Mouse (Mus musculus) myocyte (in vitro differentiated cells): ENCODE measurements around the gene Slc17a6. TPM values are rescaled to one million over a fixed set of nuclear protein-coding genes. Genes with fewer than 3 reads are reported as not detected.

Source experiments
- H3K27me3 ChIP-seq: one replicate; pipeline ENCODE4 v1.6.1; 2011; ENCODE audit not compliant: control insufficient read depth, insufficient read depth, insufficient read length
- H3K36me3 ChIP-seq: one replicate; pipeline ENCODE4 v1.6.1; 2011; ENCODE audit not compliant: control insufficient read depth, insufficient read depth
- H3K4me2 ChIP-seq: one replicate; pipeline ENCODE4 v1.6.1; 2011; ENCODE audit warnings: low read depth, control low read depth
- H3K4me3 ChIP-seq: one replicate; pipeline ENCODE4 v1.5.1; 2011; ENCODE audit warnings: mild to moderate bottlenecking, control low read depth, moderate library complexity
- H3K79me2 ChIP-seq: one replicate; pipeline ENCODE4 v1.6.1; 2011; ENCODE audit not compliant: control insufficient read depth, insufficient read depth
- H3ac ChIP-seq: one replicate; pipeline ENCODE4 v1.6.1; 2011; ENCODE audit not compliant: control insufficient read depth, insufficient read length
- CEBPB ChIP-seq: IDR thresholded peaks from 2 replicates; pipeline ENCODE4 v1.6.1; 2011; ENCODE audit warnings: mild to moderate bottlenecking, moderate library complexity; ENCODE audit not compliant: poor library complexity, insufficient read depth, severe bottlenecking
- E2F4 ChIP-seq: IDR thresholded peaks from one replicate; pipeline ENCODE4 v1.6.1; 2011; ENCODE audit warnings: mild to moderate bottlenecking, control low read depth, moderate library complexity; ENCODE audit not compliant: insufficient read depth
- MAX ChIP-seq: IDR thresholded peaks from one replicate; pipeline ENCODE4 v1.6.1; 2011; ENCODE audit warnings: low read depth, mild to moderate bottlenecking, control low read depth
- MYOD1 ChIP-seq, 3 experiments: IDR thresholded peaks; one replicate each; pipeline ENCODE4 v1.6.1; 2011; ENCODE audit warnings: control low read depth in 2 of 3, low read depth in 2 of 3, mild to moderate bottlenecking in 2 of 3, moderate library complexity in 1 of 3; ENCODE audit not compliant: insufficient read length in 2 of 3, control insufficient read depth in 1 of 3
- MYOG ChIP-seq, 3 experiments: IDR thresholded peaks; one replicate each; pipeline ENCODE4 v1.6.1; 2011; ENCODE audit warnings: control low read depth in 2 of 3, low read depth in 2 of 3, mild to moderate bottlenecking in 2 of 3; ENCODE audit not compliant: insufficient read length in 2 of 3, control insufficient read depth in 1 of 3, insufficient read depth in 1 of 3
- POLR2A ChIP-seq: IDR thresholded peaks from one replicate; pipeline ENCODE4 v1.6.1; 2011; ENCODE audit warnings: low read depth, mild to moderate bottlenecking, control low read depth, moderate library complexity; ENCODE audit not compliant: insufficient read length
- POLR2AphosphoS2 ChIP-seq: IDR thresholded peaks from one replicate; pipeline ENCODE4 v1.6.1; 2011; ENCODE audit warnings: low read depth, control low read depth; ENCODE audit not compliant: insufficient read length
- REST ChIP-seq: IDR thresholded peaks from one replicate; pipeline ENCODE4 v1.6.1; 2011; ENCODE audit warnings: mild to moderate bottlenecking, control low read depth, moderate library complexity; ENCODE audit not compliant: insufficient read depth, insufficient read length
- SRF ChIP-seq: IDR thresholded peaks from one replicate; pipeline ENCODE4 v1.6.1; 2011; ENCODE audit warnings: low read depth; ENCODE audit not compliant: control insufficient read depth, insufficient read length
- TCF12 ChIP-seq: IDR thresholded peaks from one replicate; pipeline ENCODE4 v1.6.1; 2011; ENCODE audit warnings: mild to moderate bottlenecking, control low read depth; ENCODE audit not compliant: poor library complexity, insufficient read depth, severe bottlenecking
- TCF3 ChIP-seq: IDR thresholded peaks from one replicate; pipeline ENCODE4 v1.6.1; 2011; ENCODE audit warnings: low read depth, control low read depth; ENCODE audit not compliant: insufficient read length
- USF1 ChIP-seq: IDR thresholded peaks from one replicate; pipeline ENCODE4 v1.6.1; 2011; ENCODE audit warnings: low read depth, mild to moderate bottlenecking, control low read depth, moderate library complexity
- polyA plus RNA-seq: library from polyadenylated mRNA; unstranded; fragments of >200 nt; fragmentation: generic; extraction: Trizol; gene quantifications from one replicate; pipeline ENCODE4 v1.2.1, GENCODE M21; 2012; ENCODE audit warnings: missing spikeins

Gene Slc17a6
- polyA plus RNA-seq, 1 experiment, result 0.16 TPM

DNA sequence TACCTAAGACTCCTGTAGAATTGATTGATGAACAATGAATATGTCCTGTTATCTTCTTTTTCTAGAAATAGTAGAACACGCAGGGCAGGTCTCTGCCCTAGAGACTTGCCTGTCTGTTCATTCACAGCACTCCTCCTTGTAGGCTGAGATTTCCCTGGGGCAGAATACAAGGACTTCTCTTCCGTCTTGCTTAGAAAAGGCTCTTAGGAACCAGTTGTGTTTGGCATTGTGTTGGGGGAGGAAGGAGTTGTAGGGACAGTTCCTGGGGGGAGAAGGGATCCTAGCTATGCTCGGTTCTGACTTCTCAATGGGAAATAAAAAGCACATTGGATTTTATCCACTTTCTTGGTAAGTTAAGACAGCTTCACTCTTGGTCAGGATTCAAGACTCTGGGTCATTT is 7.4 kb downstream of the Slc17a6 start:
- Histone ChIP-seq H3ac (no peak overlapping the region), H3K27me3 (no peaks in the 10 kb centered on the region), H3K36me3 (no peaks in the 10 kb centered on the region), H3K4me2 (no peak overlapping the region), H3K4me3 (no peak overlapping the region), H3K79me2 (no peaks in the 10 kb centered on the region)
- TF ChIP-seq MYOG (IDR thresholded peaks at IDR 0.05; ENCODE audit: control insufficient read depth in 1 of 3, insufficient read depth in 1 of 3, insufficient read length in 2 of 3, low read depth in 2 of 3) (no peak), POLR2AphosphoS2 (no peak), USF1 (no peak), SRF (no peak), TCF3 (no peak), MAX (no peak), REST (no peak), E2F4 (no peak), CEBPB (no peak), TCF12 (no peak), POLR2A (no peak), MYOD1 (IDR thresholded peaks at IDR 0.05; ENCODE audit: control insufficient read depth in 1 of 3, insufficient read length in 2 of 3, low read depth in 2 of 3) (no peak)

DNA sequence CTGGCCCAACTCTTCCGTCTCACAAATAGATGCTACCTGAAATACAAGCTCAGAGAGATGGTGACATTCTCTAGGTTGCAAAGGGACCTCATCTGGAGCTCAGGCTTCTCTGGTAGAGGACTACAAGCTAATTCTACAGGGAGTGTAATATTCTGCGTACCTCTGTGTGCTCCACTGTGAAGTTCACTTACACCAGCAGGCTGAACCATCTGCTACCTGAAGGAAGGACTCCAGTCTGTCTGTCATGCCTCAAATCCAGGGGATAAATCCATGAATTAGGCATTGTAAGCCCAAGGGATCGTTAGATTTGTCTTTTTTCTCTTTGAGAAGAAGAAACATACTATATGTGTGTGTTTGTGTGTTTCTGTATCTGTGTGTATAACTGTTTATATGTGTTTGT is 9.4 kb downstream of the Slc17a6 start:
- no peak overlapping the region for H3ac ChIP-seq
- no peak for TF ChIP-seq CEBPB
- TF ChIP-seq SRF, result no peak
- no peak for TF ChIP-seq TCF3
- no peak for TF ChIP-seq REST
- TF ChIP-seq MYOG (IDR thresholded peaks at IDR 0.05; ENCODE audit: control insufficient read depth in 1 of 3, insufficient read depth in 1 of 3, insufficient read length in 2 of 3, low read depth in 2 of 3), result no peak
- TF ChIP-seq POLR2A, result no peak
- no peak for TF ChIP-seq TCF12
- no peak for TF ChIP-seq MAX
- TF ChIP-seq USF1, result no peak
- no peak for TF ChIP-seq MYOD1 (IDR thresholded peaks at IDR 0.05; ENCODE audit: control insufficient read depth in 1 of 3, insufficient read length in 2 of 3, low read depth in 2 of 3)
- TF ChIP-seq POLR2AphosphoS2, result no peak
- no peak for TF ChIP-seq E2F4
- no peaks in the 10 kb centered on the region for H3K27me3 ChIP-seq
- no peak overlapping the region for H3K4me2 ChIP-seq
- H3K79me2 ChIP-seq, result no peaks in the 10 kb centered on the region
- H3K36me3 ChIP-seq, result no peaks in the 10 kb centered on the region
- H3K4me3 ChIP-seq, result no peak overlapping the region

- H3K4me3 ChIP-seq, result no peak overlapping the region
- no peak for TF ChIP-seq USF1
- no peak for TF ChIP-seq TCF3
- TF ChIP-seq CEBPB, result no peak
- TF ChIP-seq MAX, result no peak
- TF ChIP-seq MYOG (IDR thresholded peaks at IDR 0.05; ENCODE audit: control insufficient read depth in 1 of 3, insufficient read depth in 1 of 3, insufficient read length in 2 of 3, low read depth in 2 of 3), result no peak
- no peak for TF ChIP-seq SRF
- no peak for TF ChIP-seq TCF12
- TF ChIP-seq POLR2AphosphoS2, result no peak
- no peak for TF ChIP-seq REST
- TF ChIP-seq E2F4, result no peak
- TF ChIP-seq POLR2A, result no peak
- TF ChIP-seq MYOD1 (IDR thresholded peaks at IDR 0.05; ENCODE audit: control insufficient read depth in 1 of 3, insufficient read length in 2 of 3, low read depth in 2 of 3), result no peak
- no peaks in the 10 kb centered on the region for H3K36me3 ChIP-seq
- H3K4me2 ChIP-seq, result no peak overlapping the region
- no peak overlapping the region for H3ac ChIP-seq
- H3K27me3 ChIP-seq, result no peaks in the 10 kb centered on the region
- no peaks in the 10 kb centered on the region for H3K79me2 ChIP-seq
Observed at GRCm38 (mm10) chr7:51632543-51633229, 10.9 kb downstream of the Slc17a6 start.

- H3K79me2 ChIP-seq, result no peaks in the 10 kb centered on the region
- H3ac ChIP-seq, result no peak overlapping the region
- H3K4me2 ChIP-seq, result no peak overlapping the region
- no peak overlapping the region for H3K4me3 ChIP-seq
- TF ChIP-seq TCF3, result no peak
- TF ChIP-seq SRF, result no peak
- TF ChIP-seq TCF12, result no peak
- no peak for TF ChIP-seq REST
- no peak for TF ChIP-seq MAX
- no peak for TF ChIP-seq MYOD1 (IDR thresholded peaks at IDR 0.05; ENCODE audit: control insufficient read depth in 1 of 3, insufficient read length in 2 of 3, low read depth in 2 of 3)
- TF ChIP-seq CEBPB, result no peak
- no peak for TF ChIP-seq MYOG (IDR thresholded peaks at IDR 0.05; ENCODE audit: control insufficient read depth in 1 of 3, insufficient read depth in 1 of 3, insufficient read length in 2 of 3, low read depth in 2 of 3)
- no peaks in the 10 kb centered on the region for H3K36me3 ChIP-seq
- H3K27me3 ChIP-seq, result no peaks in the 10 kb centered on the region
Observed at GRCm38 (mm10) chr7:51633230-51633844, 11.5 kb downstream of the Slc17a6 start.

GRCm38 (mm10) chr7:51657152-51657551 is 35.3 kb downstream of the Slc17a6 start:
- H3K27me3 ChIP-seq, result no peaks in the 10 kb centered on the region
- no peaks in the 10 kb centered on the region for H3K79me2 ChIP-seq
- H3K36me3 ChIP-seq, result no peaks in the 10 kb centered on the region
- no peak overlapping the region for H3K4me3 ChIP-seq
- no peak overlapping the region for H3ac ChIP-seq
- TF ChIP-seq TCF3, result no peak
- TF ChIP-seq REST, result no peak
- TF ChIP-seq MAX, result no peak
- TF ChIP-seq USF1, result no peak
- no peak for TF ChIP-seq MYOD1 (IDR thresholded peaks at IDR 0.05; ENCODE audit: control insufficient read depth in 1 of 3, insufficient read length in 2 of 3, low read depth in 2 of 3)
- TF ChIP-seq CEBPB, result no peak
- no peak for TF ChIP-seq SRF
- TF ChIP-seq POLR2A, result no peak
- no peak for TF ChIP-seq MYOG (IDR thresholded peaks at IDR 0.05; ENCODE audit: control insufficient read depth in 1 of 3, insufficient read depth in 1 of 3, insufficient read length in 2 of 3, low read depth in 2 of 3)
- TF ChIP-seq POLR2AphosphoS2, result no peak
- TF ChIP-seq E2F4, result no peak
- TF ChIP-seq TCF12, result no peak
- H3K4me2 ChIP-seq, result no peak overlapping the region
